Mouse (Mus musculus) embryonic facial prominence, embryonic 11.5 days (tissue): ENCODE measurements around the gene Hdx. TPM values are rescaled to one million over a fixed set of nuclear protein-coding genes. Genes with fewer than 3 reads are reported as not detected.

Experiments used
- ATAC-seq: fragments of 200-750 bp; cut with Nextera tagmentation; replicated peaks from 2 replicates; pipeline ENCODE4 v1.8.0; 2017; ENCODE audit warnings: low read depth; ENCODE audit not compliant: insufficient number of reproducible peaks, low FRiP score, low TSS enrichment
- DNase-seq: peaks from one replicate; pipeline ENCODE4 v3.0.0-alpha.2; 2015; ENCODE audit warnings: low spot score
- H3K27ac ChIP-seq: fragments of 300-500 bp; sonication (generic); replicated peaks from 2 replicates; pipeline ENCODE4 v1.5.1; 2014; ENCODE audit warnings: mild to moderate bottlenecking, low read depth, low read length, control low read depth
- H3K27me3 ChIP-seq: fragments of 300-500 bp; sonication (generic); 2 replicates; pipeline ENCODE4 v1.6.1; 2014; ENCODE audit warnings: mild to moderate bottlenecking, low read length, moderate library complexity, mixed read lengths; ENCODE audit not compliant: control insufficient read depth, insufficient read depth
- H3K36me3 ChIP-seq: fragments of 300-500 bp; sonication (generic); replicated peaks from 2 replicates; pipeline ENCODE4 v1.6.1; 2014; ENCODE audit warnings: low read depth, mild to moderate bottlenecking, low read length, moderate library complexity, mixed read lengths; ENCODE audit not compliant: control insufficient read depth, insufficient read depth
- H3K4me1 ChIP-seq: fragments of 300-500 bp; sonication (generic); 2 replicates; pipeline ENCODE4 v1.6.1; 2014; ENCODE audit warnings: low read length, mixed read lengths; ENCODE audit not compliant: control insufficient read depth, insufficient read depth
- H3K4me2 ChIP-seq: fragments of 300-500 bp; sonication (generic); 2 replicates; pipeline ENCODE4 v1.6.1; 2014; ENCODE audit warnings: low read depth, mild to moderate bottlenecking, control low read depth, low read length, moderate library complexity
- H3K4me3 ChIP-seq: fragments of 300-500 bp; sonication (generic); 2 replicates; pipeline ENCODE4 v1.5.1; 2014; ENCODE audit warnings: low read depth, low read length, control low read depth
- H3K9ac ChIP-seq: fragments of 300-500 bp; sonication (generic); replicated peaks from 2 replicates; pipeline ENCODE4 v1.6.1; 2014; ENCODE audit warnings: mild to moderate bottlenecking, control low read depth, low read length
- H3K9me3 ChIP-seq: fragments of 300-500 bp; sonication (generic); replicated peaks from 2 replicates; pipeline ENCODE4 v1.6.1; 2016; ENCODE audit warnings: mild to moderate bottlenecking, low read length, inconsistent platforms, mixed read lengths; ENCODE audit not compliant: control insufficient read depth
- WGBS: fragments of 180-500 bp; shearing (Covaris S2); extraction: QIAGEN DNeasy Blood & Tissue Kit; methylation state at CpG from one replicate; pipeline ENCODE4 v1.1.7; 2014; 5-methylcytosine and 5-hydroxymethylcytosine counted together
- polyA plus RNA-seq: library from polyadenylated mRNA; unstranded; fragments of >200 nt; fragmentation: Nextera tagmentation; extraction: Ambion mirVana; gene quantifications from 2 replicates; pipeline ENCODE4 v1.2.1, GENCODE M21; 2014

Gene Hdx
- polyA plus RNA-seq, 1 experiment from 2014 or later: 2.2 TPM

- 77% methylated on average over 4 of the region's 4 CpGs for WGBS
- no peak overlapping the region for H3K4me3 ChIP-seq
- no peak for ATAC-seq
These were observed 109.3 kb downstream of the Hdx start for GRCm38 (mm10) chrX:111587616-111588015.

DNA sequence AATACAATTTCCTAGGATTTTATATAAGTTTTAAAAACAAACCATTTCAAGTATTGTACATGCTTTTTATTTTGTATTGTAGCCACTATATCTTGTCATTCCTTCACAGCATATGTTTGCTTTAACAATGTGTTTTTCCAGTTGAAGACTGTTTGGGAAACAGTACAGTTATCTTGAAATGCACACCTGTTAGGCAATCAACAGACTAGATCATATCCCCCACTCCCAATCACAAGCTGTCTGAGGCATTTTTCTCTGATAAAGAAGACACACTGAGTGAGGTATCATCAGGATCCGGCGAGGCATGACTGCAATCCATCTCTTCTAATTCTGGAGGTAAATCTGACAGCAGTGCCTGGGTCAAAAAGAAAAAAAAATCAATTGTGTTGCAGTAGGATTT is 119.8 kb downstream of the Hdx start:
- no peak for ATAC-seq
- DNase-seq: no peak
- no peaks in the 10 kb centered on the region for H3K27me3 ChIP-seq
- H3K4me3 ChIP-seq: no peak overlapping the region
- no peak overlapping the region for H3K9ac ChIP-seq
- WGBS: 93% methylated on average over 2 of the region's 2 CpGs
- no peaks in the 10 kb centered on the region for H3K4me1 ChIP-seq
- H3K36me3 ChIP-seq: no peaks in the 10 kb centered on the region
- H3K4me2 ChIP-seq: no peak overlapping the region
- H3K9me3 ChIP-seq: no peaks in the 10 kb centered on the region
- H3K27ac ChIP-seq: no peak overlapping the region

More at GRCm38 (mm10) chrX:111587616-111588015, 109.3 kb downstream of the Hdx start:
- no peak for DNase-seq
- no peaks in the 10 kb centered on the region for H3K27me3 ChIP-seq
- H3K9me3 ChIP-seq: no peaks in the 10 kb centered on the region
- H3K4me1 ChIP-seq: no peaks in the 10 kb centered on the region
- no peak overlapping the region for H3K27ac ChIP-seq
- H3K9ac ChIP-seq: no peak overlapping the region
- no peaks in the 10 kb centered on the region for H3K36me3 ChIP-seq
- no peak overlapping the region for H3K4me2 ChIP-seq

- Histone ChIP-seq H3K9me3 (no peaks in the 10 kb centered on the region), H3K36me3 (no peaks in the 10 kb centered on the region), H3K27me3 (no peaks in the 10 kb centered on the region), H3K4me2 (no peak within 1 kb of the TSS), H3K4me3 (no peak within 1 kb of the TSS), H3K4me1 (no peaks in the 10 kb centered on the region), H3K9ac (no peak within 1 kb of the TSS), H3K27ac (no peak within 1 kb of the TSS)
- DNase-seq (no peak), ATAC-seq (no peak)
- WGBS: 62% methylated on average over 10 of the region's 10 CpGs
These were observed 159.0 kb downstream of the Hdx start, which contains the start of gene Rps6ka6 for GRCm38 (mm10) chrX:111537859-111538258. Gene Rps6ka6, minus strand, starts transcription at chrX:111537959.

Other genes with a start within 250 kb of the Hdx start
- 75.6 and 92.9 TPM in 2 replicates for gene Rps6ka6, start 159.1 kb downstream of the Hdx start, polyA plus RNA-seq
- gene Gm45194, start 194.3 kb upstream of the Hdx start, polyA plus RNA-seq: 0.25 and 0.36 TPM in 2 replicates